Mouse (Mus musculus): ENCODE measurements around the gene Ccdc22.

The Ccdc22 gene

DNA sequence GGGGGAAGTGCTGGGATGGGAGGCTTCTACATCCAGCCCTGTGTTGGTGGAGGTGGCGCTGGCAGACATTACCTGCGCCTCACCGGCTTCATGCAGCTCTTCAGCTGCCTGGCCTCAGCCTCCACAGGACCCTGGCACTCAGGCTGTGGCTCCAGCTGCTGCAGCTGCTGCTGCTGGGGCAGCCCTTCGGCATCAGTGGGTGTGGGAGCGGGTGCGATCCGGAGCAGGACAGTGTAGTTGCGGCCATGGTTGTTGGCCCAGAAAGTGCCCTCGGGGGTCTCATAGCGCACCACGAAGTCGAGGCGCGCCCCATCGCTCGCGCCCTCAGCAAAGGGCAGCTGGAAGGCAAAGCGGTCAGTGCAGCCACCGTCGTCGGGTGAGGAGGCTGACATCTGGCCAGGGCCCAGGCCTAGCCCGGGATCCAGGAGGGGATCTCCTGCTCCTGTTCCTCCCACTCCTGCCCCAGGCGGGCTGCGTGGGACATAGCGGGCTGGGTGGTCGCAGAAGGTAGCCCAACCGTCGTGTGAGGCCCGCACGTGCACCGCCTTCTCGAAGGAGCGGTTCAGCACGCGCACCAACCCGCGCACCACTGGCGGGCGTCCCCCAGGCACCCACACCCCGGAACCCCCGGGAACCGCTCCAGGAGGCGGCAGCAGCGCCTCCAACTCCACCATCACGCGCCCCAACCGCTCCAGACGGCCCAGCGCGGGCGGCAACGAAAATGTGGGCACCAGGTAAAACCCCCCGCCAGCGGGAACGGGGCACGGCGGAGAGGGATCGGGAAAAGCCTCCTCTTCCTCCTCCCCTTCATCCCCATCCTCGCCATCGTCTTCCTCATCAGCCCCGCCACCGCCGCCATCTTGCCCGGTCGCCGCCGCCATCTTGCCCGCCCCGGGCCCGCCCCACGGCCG lies 31.9 kb downstream of the Ccdc22 start, which contains the start of gene Foxp3:
Foxp3 (plus strand) TSS at position 469 of the 911 bp plus-strand sequence.
- no peak for DNase-seq (ENCODE audit: extremely low read depth, low read depth)

- peak; percentile 42 for DNase-seq (ENCODE audit: extremely low read depth, low read depth)
Measured at GRCm38 (mm10) chrX:7572466-7572865, 32.9 kb downstream of the Ccdc22 start.

GRCm38 (mm10) chrX:7571565-7572136 lies 33.7 kb downstream of the Ccdc22 start:
- peak; percentile 64 for DNase-seq (ENCODE audit: extremely low read depth, low read depth)

DNA sequence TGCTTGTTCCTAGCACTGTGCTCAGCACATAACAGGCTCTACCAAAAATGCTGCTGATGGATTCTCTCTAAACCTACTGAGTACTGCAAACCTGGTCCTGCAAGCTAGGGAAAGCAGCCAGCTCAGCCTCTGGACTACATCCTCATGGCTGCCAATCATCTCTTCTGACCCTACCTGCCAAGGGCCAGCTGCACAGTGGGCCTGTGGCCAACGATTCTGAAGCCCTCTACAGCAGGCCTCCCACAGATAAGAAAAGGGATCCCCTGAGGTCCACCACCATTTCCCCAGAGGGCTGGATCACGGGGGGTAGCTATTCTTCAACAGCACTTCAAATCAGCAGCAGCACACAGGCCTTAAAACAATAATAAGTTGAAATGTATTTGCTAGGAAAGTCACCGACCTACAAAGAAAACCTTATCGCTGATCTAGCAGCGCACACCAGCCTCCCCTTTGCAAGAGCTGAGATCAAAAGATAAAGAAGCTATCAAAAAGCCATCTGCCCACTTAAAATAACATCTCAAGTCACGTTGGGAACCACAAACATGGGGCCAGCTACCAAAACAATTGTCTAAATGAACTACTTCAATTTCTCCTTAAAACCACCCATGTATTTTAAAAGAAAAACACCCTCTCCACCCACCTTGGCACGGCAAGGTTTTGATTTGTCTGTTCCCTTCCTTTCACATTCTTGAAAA lies 34.7 kb downstream of the Ccdc22 start:
- DNase-seq (ENCODE audit: extremely low read depth, low read depth), result no peak

GRCm38 (mm10) chrX:7567491-7567890 lies 37.8 kb downstream of the Ccdc22 start:
- no peak for DNase-seq (ENCODE audit: extremely low read depth, low read depth)

GRCm38 (mm10) chrX:7566352-7566751 lies 39.0 kb downstream of the Ccdc22 start:
- peak; percentile 28 for DNase-seq (ENCODE audit: extremely low read depth, low read depth)

GRCm38 (mm10) chrX:7563076-7563475 lies 42.2 kb downstream of the Ccdc22 start:
- peak; percentile 33 for DNase-seq (ENCODE audit: extremely low read depth, low read depth)

DNA sequence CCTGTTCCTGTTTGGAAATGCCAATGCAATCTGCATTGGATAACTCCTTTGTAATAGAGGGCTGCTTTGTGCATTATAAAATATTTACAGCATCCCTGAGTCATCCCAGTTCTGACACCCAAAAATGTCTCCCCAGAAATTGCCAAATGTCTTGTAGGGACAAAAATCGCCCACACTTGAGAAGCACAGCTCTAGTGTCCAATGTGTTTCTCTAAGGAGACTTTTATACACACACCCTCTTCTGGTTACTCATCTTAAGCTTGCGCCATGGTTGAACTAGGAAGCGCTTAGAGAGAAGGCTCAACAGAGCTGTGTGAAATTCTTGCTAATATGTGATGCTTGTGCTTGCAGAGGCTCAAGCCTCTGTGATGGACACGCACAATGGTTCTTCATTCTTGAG lies 51.8 kb downstream of the Ccdc22 start:
- DNase-seq (ENCODE audit: extremely low read depth, low read depth), result no peak

Data from MEL-GATA-1-ER (cell line).